11 mouse cellular contexts compared by ENCODE assay signal in the genomic region with DNA sequence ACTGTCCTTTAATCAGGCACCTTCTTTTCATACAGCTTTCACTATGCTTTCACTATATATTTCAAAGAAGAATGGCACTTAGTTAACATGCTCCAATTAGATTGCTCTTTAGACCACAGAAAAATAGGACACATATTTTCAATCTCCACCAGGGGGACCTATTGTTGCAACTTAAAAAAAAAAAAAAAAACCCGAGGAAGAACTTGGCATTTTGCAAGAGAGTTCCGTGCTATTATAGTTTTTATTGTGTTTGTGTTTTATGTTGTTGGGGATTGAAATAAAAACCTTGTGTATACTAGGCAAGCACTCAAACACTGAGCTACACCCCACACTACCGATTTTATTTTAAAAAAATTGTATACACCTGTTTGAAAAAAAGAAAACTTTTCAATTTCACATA. TPM values are rescaled to one million over a fixed set of nuclear protein-coding genes. Genes with fewer than 3 reads are reported as not detected.
DNase-seq lines count a peak whose midpoint lies in the region; TF ChIP-seq lines count a peak whose summit lies in the region.
"Had no signal": no experiment of that assay in that cellular context is flagged by ENCODE, and none has a peak within 500 bp of the region (broad histone marks: within the 10 kb centered on the region; RNA-seq: fewer than 3 reads in every experiment).

No protein-coding gene starts in this region.

- TF ChIP-seq EP300 in MEL (IDR thresholded peaks at IDR 0.05; ENCODE audit: low read depth in 1 of 2, low read length in 2 of 2): no peak

- peaks cover 0 to 3% of the 10 kb centered on the region in 2 experiments; a peak in 2 of 4 replicates for H3K36me3 ChIP-seq in MEL (ENCODE audit: control insufficient read depth in 1 of 2, insufficient read depth in 2 of 2, low read length in 2 of 2)
- H3K36me3 ChIP-seq: embryonic facial prominence, embryonic 12.5 days had no signal

- no peaks in the 10 kb centered on the region for H3K9me3 ChIP-seq in MEL (replicated peaks; ENCODE audit: insufficient read depth, low read length)
- H3K9me3 ChIP-seq: embryonic facial prominence, embryonic 12.5 days; megakaryocyte, embryonic 14.5 days had no signal

- H3K4me1 ChIP-seq in MEL (ENCODE audit: control insufficient read depth in 1 of 2, insufficient read depth in 2 of 2, low read length in 2 of 2): peaks cover 0 to 3% of the 10 kb centered on the region in 2 experiments; a peak in 2 of 4 replicates
- H3K4me1 ChIP-seq: embryonic facial prominence, embryonic 12.5 days had no signal

- H3K79me2 ChIP-seq in MEL (ENCODE audit: control insufficient read depth, insufficient read depth, low read length, poor library complexity): no peaks in the 10 kb centered on the region

- TF ChIP-seq CTCF in left cerebral cortex, adult 2 months (IDR thresholded peaks at IDR 0.05): peak; percentile 59
- TF ChIP-seq CTCF in MEL (IDR thresholded peaks at IDR 0.05 in 2 of 3, conservative IDR thresholded peaks at IDR 0.05 in 1 of 3; ENCODE audit: control insufficient read depth in 1 of 3, insufficient read depth in 1 of 3, low read depth in 2 of 3, low read length in 3 of 3, poor library complexity in 1 of 3, severe bottlenecking in 1 of 3): peak in 2 of 3 experiments; percentile 11 to 71; a peak in 3 of 6 replicates

- no peak overlapping the region for H3K27ac ChIP-seq in left cerebral cortex, adult 2 months
- no peak overlapping the region for H3K27ac ChIP-seq in MEL (ENCODE audit: control insufficient read depth, low read depth, low read length)
- H3K27ac ChIP-seq: embryonic facial prominence, embryonic 12.5 days had no signal

- H3K9ac ChIP-seq in MEL (ENCODE audit: control insufficient read depth, low read depth, low read length, poor library complexity, severe bottlenecking): 0 out of 2 replicates have a peak overlapping the region, but pooled peaks have one; percentile 34
- H3K9ac ChIP-seq: embryonic facial prominence, embryonic 12.5 days had no signal

- no peak overlapping the region for H3K4me3 ChIP-seq in left cerebral cortex, adult 2 months
- peak overlapping the region in 1 of 2 experiments; percentile 55; a peak in 2 of 4 replicates for H3K4me3 ChIP-seq in MEL (ENCODE audit: control insufficient read depth in 1 of 2, insufficient read depth in 1 of 2, low read depth in 2 of 2, low read length in 2 of 2)
- H3K4me3 ChIP-seq: embryonic facial prominence, embryonic 12.5 days; megakaryocyte, embryonic 14.5 days had no signal

- peak; percentile 19 for DNase-seq in embryo, embryonic 10.5 days (ENCODE audit: low spot score)
- DNase-seq in embryo, embryonic 9.5 days (ENCODE audit: extremely low spot score): no peak
- DNase-seq in left cerebral cortex, adult 2 months (ENCODE audit: extremely low spot score in 1 of 2, low spot score in 2 of 2): no peak
- DNase-seq in left cerebral cortex, adult 9 months (ENCODE audit: low spot score in 2 of 2): no peak
- peak; percentile 67 for DNase-seq in MEL (ENCODE audit: low read depth, low spot score)
- DNase-seq in induced T-regulatory cell, adult 2 months (ENCODE audit: low read depth): peak; percentile 50
- no peak for DNase-seq in spleen, postnatal 10 days (ENCODE audit: low spot score in 2 of 2)
- no peak for DNase-seq in cerebellum, adult 9-11 months
- DNase-seq: adrenal gland, postnatal 14 days had no signal

- intact Hi-C loops in left cerebral cortex, adult 2 months (cut with DNase I): loop anchor here (2.0 kb wide), 1 partner anchor 138 kb away; no protein-coding TSS in a partner anchor

- no peak for TF ChIP-seq POLR2A in MEL (IDR thresholded peaks at IDR 0.05; ENCODE audit: control insufficient read depth in 1 of 2, insufficient read depth in 1 of 2, low read depth in 1 of 2, low read length in 2 of 2, poor library complexity in 1 of 2)

- no peaks in the 10 kb centered on the region for H3K27me3 ChIP-seq in MEL (ENCODE audit: control insufficient read depth in 1 of 2, insufficient read depth in 2 of 2, low read length in 2 of 2)
- H3K27me3 ChIP-seq: embryonic facial prominence, embryonic 12.5 days; megakaryocyte, embryonic 14.5 days had no signal

- TF ChIP-seq RAD21 in MEL (IDR thresholded peaks at IDR 0.05; ENCODE audit: low read depth, low read length): peak; percentile 69

TF ChIP-seq in MEL, 35 proteins besides CTCF, POLR2A, EP300 and RAD21:
- peak; percentile 100 for TF ChIP-seq ZNF384 (IDR thresholded peaks at IDR 0.05; ENCODE audit: low read depth, low read length)
- no peak for TF ChIP-seq MAFK (IDR thresholded peaks at IDR 0.05; ENCODE audit: borderline replicate concordance, low read depth, low read length)
- peak; percentile 9; the same call in 1 of the 2 replicates for TF ChIP-seq TCF12 (IDR thresholded peaks at IDR 0.05; ENCODE audit: low read depth, low read length)
- no peak for TF ChIP-seq HCFC1 (IDR thresholded peaks at IDR 0.05; ENCODE audit: low read depth, low read length)
- no peak for TF ChIP-seq KAT2A (conservative IDR thresholded peaks at IDR 0.05; ENCODE audit: low read depth, low read length)
- TF ChIP-seq CHD1 (IDR thresholded peaks at IDR 0.05; ENCODE audit: low read depth, low read length): no peak
- TF ChIP-seq NELFE (IDR thresholded peaks at IDR 0.05; ENCODE audit: low read depth, low read length): no peak
- TF ChIP-seq NRF1 (IDR thresholded peaks at IDR 0.05; ENCODE audit: insufficient read depth, low read depth, low read length, poor library complexity, severe bottlenecking): no peak
- no peak for TF ChIP-seq USF1 (IDR thresholded peaks at IDR 0.05; ENCODE audit: low read depth, low read length)
- TF ChIP-seq MEF2A (IDR thresholded peaks at IDR 0.05; ENCODE audit: extremely low read depth, insufficient replicate concordance, low read depth, low read length, poor library complexity, severe bottlenecking): no peak
- TF ChIP-seq BHLHE40 (IDR thresholded peaks at IDR 0.05; ENCODE audit: borderline replicate concordance, low read depth, low read length): no peak
- TF ChIP-seq ELF1 (IDR thresholded peaks at IDR 0.05; ENCODE audit: low read depth, low read length): no peak
- peak; percentile 56 for TF ChIP-seq ZC3H11A (IDR thresholded peaks at IDR 0.05; ENCODE audit: low read depth, low read length)
- no peak for TF ChIP-seq JUND (IDR thresholded peaks at IDR 0.05; ENCODE audit: low read depth, low read length)
- TF ChIP-seq ZMIZ1 (IDR thresholded peaks at IDR 0.05; ENCODE audit: low read depth, low read length): no peak
- no peak for TF ChIP-seq USF2 (IDR thresholded peaks at IDR 0.05; ENCODE audit: borderline replicate concordance in 1 of 2, insufficient read depth in 1 of 2, low read depth in 1 of 2, low read length in 2 of 2)
- TF ChIP-seq ETS1 (IDR thresholded peaks at IDR 0.05; ENCODE audit: low read depth, low read length): no peak
- TF ChIP-seq RCOR1 (IDR thresholded peaks at IDR 0.05; ENCODE audit: low read depth, low read length): no peak
- no peak for TF ChIP-seq MYC (IDR thresholded peaks at IDR 0.05; ENCODE audit: low read depth, low read length)
- TF ChIP-seq TBP (IDR thresholded peaks at IDR 0.05; ENCODE audit: low read depth, low read length): no peak
- TF ChIP-seq POLR2AphosphoS5 (IDR thresholded peaks at IDR 0.05; ENCODE audit: borderline replicate concordance, low read depth, low read length): no peak
- TF ChIP-seq MAX (IDR thresholded peaks at IDR 0.05; ENCODE audit: low read length): no peak
- no peak for TF ChIP-seq TAL1 (IDR thresholded peaks at IDR 0.05; ENCODE audit: low read length)
- TF ChIP-seq SIN3A (IDR thresholded peaks at IDR 0.05; ENCODE audit: low read length): peak; percentile 32; the same call in 1 of the 2 replicates
- TF ChIP-seq UBTF (IDR thresholded peaks at IDR 0.05; ENCODE audit: borderline replicate concordance, insufficient read depth, low read depth, low read length): no peak
- TF ChIP-seq E2F4 (IDR thresholded peaks at IDR 0.05; ENCODE audit: borderline replicate concordance, low read depth, low read length): no peak
- no peak for TF ChIP-seq POLR2AphosphoS2 (IDR thresholded peaks at IDR 0.05; ENCODE audit: low read length)
- no peak for TF ChIP-seq CHD2 (IDR thresholded peaks at IDR 0.05; ENCODE audit: low read length)
- TF ChIP-seq MXI1 (IDR thresholded peaks at IDR 0.05; ENCODE audit: low read depth, low read length): no peak
- TF ChIP-seq SMC3 (IDR thresholded peaks at IDR 0.05; ENCODE audit: low read depth, low read length): peak; percentile 63
- no peak for TF ChIP-seq MYB (IDR thresholded peaks at IDR 0.05; ENCODE audit: low read depth, low read length)
- TF ChIP-seq GATA1 (IDR thresholded peaks at IDR 0.05; ENCODE audit: low read depth, low read length): no peak
- no peak for TF ChIP-seq MAZ (IDR thresholded peaks at IDR 0.05; ENCODE audit: low read depth, low read length)
- TF ChIP-seq ZKSCAN1 (IDR thresholded peaks at IDR 0.05; ENCODE audit: low read depth, low read length): peak; percentile 64; the same call in 1 of the 2 replicates
- TF ChIP-seq GABPA (IDR thresholded peaks at IDR 0.05; ENCODE audit: low read depth, low read length): no peak
TF ChIP-seq in MEL: peak in this region for 6.

RNA-seq across cellular contexts. Expression of a gene that starts 18.2 kb away (rescaled TPM):
- total RNA-seq in left cerebral cortex, adult 2 months (2021): 100 to 1,000 TPM; 110 to 118 TPM
- 70.2 and 77.6 TPM in 2 replicates for total RNA-seq in MEL (2012; rRNA removed)
- 100 to 1,000 TPM in 1 of 2 experiments, not detected in 1; 101 TPM for polyA plus RNA-seq in MEL (2012; ENCODE audit: insufficient read depth in 1 of 2, insufficient read length in 2 of 2, low read depth in 1 of 2, low replicate concordance in 2 of 2, missing spikeins in 1 of 2)

Comparison
In these comparisons a context has a peak if more than half of its experiments do, and no peak if none do; other contexts are left out.
1. DNase-seq: peak in embryo, embryonic 10.5 days (single experiment), MEL (single experiment) and induced T-regulatory cell, adult 2 months (single experiment); none in embryo, embryonic 9.5 days (single experiment), left cerebral cortex, adult 2 months (0 of 2), left cerebral cortex, adult 9 months (0 of 2), spleen, postnatal 10 days (0 of 2) and cerebellum, adult 9-11 months (single experiment).